Mouse (Mus musculus) testis, postnatal 14 days (tissue): ENCODE data around the gene Ism2.
"Not testable (repeated sequence)": the region's sequence is repeated elsewhere in the genome, so short reads cannot be mapped to it uniquely, and the experiment has no call there.

ENCODE experiments used
- DNase-seq: peaks from one replicate; pipeline ENCODE4 v3.0.0; 2021; ENCODE audit warnings: low spot score

Gene Ism2

DNA sequence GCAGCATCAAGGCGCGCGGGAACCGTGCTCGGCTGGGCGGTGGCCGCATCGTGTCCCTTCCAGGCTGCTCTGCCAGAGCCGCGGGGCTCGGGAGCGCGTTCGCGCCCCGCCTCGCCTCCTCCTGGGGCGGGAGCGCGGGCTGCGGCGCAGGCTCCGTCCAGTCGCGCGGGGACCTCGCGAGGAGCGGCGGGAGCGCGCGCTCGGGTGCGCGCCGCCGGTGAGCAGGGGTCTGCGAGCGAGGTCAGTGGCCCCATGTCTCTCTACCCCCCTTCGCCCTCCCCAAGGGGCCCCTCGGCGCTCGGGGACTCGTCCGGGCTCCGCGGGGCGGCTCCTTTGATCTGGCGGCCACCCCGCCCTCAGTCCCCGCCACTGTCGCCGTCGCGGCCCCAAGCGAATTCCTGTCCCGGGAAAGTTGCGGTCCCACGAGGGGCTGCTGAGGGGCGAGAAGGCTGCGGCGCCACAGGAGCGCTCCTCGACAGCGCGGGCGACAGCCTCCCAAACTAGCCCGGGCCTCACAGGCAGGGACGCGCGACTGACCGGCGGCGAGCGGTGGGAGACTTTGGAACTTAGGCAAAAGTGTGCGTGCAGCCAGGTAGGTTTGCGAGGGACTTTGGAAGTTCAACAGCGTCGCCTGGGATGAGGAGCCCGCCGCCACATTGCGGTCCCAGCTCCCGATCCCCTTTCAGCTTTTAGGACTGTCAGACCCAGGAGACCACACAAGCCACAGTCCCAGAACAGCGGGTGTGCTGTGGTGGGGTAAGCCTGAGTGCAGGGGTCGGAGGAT, at the start of gene Ism2:
TSS of gene Ism2 (minus strand) at position 49 of the 784 bp plus-strand sequence.
- peak; percentile 29 for DNase-seq

DNA sequence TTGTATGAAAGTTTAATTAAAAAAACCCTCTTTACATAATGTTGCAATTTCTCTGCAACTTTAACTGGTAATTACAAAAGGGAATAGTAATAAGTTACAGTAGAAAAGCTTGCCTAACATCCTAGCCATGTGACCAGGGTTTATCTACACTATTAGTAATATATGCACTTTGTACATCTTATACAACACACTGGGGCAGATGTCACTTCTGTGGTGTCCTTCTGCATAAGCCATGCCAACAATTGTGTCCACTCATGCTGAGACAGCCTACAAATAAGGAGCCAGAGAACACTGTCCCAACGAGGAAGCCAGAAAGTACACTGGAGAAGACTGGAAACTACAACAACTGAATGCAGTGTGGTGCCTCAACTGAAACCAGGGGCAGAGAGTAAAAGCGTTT, 48.5 kb upstream of the Ism2 start:
- DNase-seq: no peak

DNA sequence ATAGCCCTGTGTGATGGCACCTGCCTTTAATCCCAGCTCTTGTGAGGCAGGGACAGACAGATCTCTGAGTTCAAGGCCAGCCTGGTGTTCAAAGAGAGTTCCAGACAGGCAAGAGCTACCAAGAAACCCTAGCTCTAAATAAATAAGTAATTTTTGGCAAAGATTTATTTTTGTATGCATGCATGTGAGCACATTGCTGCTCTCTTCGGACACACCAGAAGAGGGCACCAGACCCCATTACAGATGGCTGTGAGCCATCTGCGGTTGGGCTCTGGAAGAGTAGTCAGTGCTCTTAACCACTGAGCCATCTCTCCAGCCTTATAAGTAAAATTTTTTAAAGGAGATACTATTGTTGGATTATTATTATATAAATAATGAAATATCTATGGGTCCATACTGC, 48.0 kb upstream of the Ism2 start:
- DNase-seq: no peak

DNA sequence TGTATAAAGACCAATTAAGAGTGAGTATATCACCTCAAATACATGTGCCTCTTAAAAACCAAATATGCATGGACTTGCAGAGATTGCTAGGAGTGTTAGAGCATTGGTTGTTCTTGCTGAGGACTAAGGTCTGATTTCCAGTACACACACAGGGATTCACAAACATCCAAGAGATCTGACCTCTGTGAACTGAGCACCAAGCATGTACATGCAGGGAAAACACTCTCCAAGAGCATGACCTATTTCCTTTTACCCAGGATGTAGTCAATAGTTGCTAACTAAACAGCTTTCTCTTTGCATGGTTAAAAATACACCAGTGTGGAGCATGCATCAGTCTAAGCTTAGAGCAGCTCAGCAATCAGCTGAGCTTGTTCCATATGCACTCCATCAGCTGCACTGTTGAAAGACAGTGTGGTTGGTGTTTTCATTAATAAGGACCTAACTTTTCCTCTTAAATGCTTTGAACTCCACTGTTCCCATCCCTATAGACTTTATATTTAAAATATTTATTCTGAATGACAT, 43.6 kb upstream of the Ism2 start:
- DNase-seq: no peak

DNA sequence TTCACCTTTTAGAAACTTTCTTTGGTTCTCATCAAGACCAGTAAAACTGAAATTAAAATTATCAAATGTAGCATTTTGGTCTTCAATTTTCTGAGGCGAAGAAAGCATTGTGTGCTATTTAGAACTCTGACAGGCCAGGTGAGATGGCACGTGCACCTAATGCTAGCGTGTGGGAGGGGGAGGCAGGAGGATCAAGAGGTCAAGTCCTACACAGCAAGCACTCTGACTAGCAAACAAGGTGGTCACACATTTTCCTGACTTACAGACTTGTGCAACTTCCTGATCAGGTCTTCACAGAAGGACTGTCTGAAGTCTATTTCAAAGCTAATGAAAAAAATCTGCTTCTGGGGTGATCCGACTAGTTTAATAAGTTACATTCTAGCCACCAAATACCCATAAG, 38.6 kb upstream of the Ism2 start:
- DNase-seq: no peak

DNA sequence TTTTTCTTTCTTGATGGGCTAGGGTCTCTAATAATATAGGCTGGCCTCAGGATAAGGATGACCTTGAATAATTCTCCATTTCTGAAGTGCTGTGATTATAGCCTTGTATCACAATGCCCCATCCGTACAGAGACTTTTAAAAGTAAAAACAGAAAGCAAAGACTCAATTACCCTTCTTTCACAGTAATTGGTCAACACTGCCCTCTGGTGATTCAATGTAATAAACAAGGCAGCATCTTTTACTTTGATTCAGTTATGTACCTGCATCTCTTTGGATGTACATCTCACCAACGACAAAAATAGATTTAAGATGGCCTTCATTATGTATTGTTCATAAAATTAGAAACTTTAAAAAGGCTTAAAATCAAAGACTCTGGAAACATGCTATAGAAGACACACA, 35.4 kb upstream of the Ism2 start:
- DNase-seq: no peak

DNA sequence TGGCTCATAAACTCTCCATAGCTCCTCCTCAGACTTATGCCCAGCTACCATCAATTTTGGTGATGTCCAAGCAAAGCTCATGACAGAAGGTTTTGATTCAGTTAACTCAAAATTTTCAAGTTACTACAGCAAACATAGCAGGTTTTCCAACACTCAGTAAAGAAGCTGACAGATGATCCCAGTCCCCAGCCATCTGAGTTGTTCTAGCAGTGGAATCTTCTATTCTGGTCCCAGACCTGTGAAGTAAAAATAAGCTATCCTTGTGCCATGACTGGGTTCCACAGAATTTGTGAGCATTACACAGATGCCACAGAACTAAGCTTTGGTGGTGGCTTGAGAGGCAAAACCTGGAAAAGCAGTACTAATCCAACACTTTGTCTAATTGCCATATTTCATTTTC, 34.3 kb upstream of the Ism2 start:
- DNase-seq: no peak

DNA sequence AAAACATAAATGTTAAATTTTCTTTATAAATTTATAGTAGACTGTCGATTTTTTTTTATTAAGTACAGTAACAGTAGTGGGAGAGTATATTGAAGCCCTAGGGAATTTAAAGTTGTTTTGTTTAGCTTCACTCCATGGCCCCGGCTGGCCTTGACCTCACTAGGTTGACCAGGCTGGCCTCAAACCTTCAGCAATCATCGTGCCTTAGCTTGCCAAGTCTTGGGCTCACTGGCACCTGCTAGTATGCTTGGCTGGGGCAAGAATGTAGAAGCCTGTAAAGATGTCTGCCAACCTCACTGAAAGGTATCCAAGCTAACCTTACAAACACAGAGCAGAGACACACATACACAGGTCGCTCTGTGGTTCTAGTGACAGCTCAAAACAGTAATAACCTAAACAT, 33.0 kb upstream of the Ism2 start:
- DNase-seq: no peak

DNA sequence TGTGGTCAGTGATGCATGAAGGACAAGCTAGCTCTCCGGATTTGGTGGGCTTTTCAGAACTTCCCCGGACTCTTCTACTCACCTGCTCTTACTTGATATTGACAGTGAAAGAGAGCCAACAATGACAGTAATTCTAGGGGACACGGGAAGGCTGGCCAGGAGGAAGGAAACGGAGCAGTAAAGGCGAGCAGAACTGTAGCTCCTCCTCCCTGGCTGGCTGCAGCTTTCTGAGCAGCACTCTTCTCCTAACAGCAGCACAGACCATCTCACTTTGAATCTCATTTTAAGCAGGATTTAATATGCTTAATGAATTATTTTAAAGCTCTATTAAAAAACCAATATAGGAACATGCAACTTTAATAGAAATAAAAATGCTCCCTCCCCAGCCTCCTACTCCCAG, 32.4 kb upstream of the Ism2 start:
- no peak for DNase-seq

DNA sequence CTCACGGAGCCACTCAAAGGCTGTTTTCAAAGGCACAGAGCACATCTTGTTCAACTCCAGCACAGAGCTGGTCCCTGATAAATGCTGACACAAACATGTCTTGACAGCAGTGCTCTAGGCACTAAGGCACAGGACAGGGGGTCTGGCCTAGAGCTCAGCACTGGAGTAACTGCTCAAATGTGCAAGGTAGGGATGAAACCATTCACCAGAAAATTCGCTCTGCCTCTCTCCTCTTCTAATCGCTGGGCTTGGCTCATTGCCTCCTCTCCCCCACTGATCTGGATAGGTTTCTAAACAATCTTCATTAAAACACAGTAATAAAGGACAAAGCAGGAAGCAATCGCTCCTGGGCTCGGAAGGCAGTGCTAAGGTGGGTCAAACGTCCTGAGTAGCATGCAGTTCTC, 31.6 kb upstream of the Ism2 start:
- DNase-seq: no peak

DNA sequence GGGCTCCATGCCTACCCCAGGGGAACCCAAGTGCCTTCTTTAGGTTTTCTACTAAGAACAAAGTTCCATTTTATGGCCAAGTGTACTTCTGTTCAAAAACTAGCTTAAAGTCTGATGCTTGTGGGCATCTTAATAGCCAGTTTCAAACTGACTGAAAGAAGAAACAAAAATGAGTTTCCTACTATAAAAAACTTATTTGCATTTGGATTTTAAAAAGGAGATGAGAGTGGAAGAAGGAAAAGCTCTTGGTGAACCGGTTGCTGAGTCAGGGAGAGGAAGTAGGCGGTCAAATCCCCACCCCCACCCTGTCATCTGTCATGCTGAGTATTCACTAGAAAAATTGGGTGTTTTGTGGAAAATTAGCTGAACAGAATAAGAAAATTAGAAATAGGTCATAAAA, 30.7 kb upstream of the Ism2 start:
- DNase-seq: no peak

DNA sequence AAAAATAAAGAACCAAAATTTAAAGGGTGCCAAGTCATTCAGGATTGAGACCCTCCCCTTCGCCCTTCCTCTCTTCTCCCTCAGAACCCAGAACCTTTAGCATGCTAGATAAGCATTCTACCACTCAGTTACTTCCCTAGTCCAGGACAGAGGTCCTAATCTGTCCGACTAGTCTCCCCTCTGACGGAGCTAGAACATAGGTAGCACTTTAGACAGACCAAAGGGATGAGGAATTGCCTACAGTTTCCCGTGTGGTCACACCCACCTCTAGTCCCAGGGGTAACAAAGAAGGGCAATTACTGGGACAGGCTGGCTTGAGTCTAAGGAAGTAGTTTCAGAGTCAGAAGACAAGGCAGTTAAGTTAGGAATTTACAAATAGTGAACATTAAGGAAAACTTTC, 28.5 kb upstream of the Ism2 start:
- no peak for DNase-seq

DNA sequence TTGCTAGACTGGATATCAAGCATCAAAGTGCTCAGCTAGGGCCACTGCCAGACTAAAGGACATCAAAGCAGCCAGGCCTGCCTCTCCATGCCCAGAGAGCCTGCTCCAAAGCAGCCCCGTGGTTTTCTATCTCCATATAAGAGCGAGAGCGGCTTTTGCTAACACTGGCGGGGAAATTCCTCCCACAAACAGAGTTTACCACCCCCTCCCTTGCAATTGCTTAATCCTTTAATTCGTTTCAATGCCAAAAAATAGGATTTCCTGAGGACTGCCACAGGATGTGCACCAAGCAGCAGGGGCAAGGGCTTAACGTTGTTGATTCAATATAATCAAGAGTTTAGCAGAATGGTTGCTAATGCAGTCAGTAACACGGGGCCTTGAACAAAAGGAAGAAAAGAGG, 28.1 kb upstream of the Ism2 start:
- DNase-seq: no peak

DNA sequence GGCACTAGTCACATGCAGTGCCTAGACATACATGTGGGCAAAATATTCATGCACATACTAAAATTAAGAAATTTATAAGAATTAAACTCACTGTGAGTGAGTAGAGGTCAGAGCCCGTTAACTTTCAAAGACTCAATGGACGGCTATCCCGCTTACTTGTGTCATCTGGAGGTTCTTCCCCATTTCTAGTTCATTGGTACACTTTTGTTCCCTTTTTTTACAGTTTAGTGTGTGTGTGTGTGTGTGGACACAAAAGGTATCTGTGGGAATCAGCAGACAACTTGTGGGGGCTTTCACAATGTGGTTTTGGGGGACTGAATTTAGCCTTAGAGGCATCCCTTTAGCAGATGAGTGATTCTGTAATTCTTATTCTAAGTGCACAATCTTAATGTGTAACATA, 25.9 kb upstream of the Ism2 start:
- no peak for DNase-seq

DNA sequence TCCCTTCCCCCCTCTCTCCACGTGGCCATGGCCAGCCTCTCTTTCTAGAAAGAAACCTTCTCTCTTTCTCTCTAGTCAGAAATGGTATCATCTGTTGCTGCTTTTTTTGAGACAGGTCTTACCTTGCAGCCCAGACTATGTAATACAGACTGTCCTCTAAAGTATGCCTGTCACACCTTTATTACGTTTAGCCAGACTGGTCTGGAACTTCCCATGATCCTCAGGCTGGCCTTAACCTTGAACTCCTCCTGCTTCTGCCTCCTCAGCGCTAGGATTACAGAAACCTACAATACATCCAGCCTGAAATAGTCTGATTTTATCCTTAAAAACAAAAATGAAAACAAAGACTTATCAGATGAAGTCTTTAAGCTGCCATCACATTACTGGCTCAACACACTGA, 19.7 kb upstream of the Ism2 start:
- no peak for DNase-seq

DNA sequence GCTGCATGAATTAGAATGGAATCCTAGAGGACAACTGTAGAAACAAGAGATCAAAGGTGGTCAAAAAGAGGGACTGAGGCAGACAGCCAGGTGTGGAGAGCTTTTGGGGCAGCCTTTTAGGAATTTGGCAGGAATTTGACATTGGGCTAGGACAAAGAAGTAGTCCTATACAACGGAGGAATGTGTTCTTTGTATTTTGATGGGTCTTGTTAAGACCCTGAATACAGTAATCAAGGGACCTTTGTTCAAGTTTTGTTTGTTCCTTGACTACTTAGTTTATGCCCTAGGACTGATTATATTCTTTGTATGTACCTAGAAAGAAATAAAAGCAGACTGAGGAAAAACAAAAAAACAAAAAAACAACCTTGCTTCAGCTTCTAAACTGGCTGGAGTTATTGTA, 18.4 kb upstream of the Ism2 start:
- no peak for DNase-seq

DNA sequence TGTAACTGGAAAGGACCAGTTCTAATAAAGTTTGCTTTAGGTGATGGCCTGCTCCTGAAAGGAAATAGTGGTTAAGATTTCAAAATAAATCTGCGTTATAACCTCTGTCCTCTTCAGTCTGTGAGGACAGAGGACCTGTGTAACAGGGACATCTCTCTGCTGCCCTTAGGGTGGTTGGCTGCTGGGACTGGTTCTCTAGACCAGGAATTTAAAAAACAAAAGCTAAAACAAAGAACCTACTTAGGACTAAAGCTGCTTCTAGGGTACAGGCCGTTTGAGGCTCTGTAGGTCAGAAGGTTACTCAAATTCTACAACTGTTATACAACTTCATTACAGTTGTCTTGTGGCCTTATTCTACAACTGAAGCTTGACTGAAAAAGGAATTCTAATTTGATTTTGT, 13.6 kb upstream of the Ism2 start:
- DNase-seq: no peak

DNA sequence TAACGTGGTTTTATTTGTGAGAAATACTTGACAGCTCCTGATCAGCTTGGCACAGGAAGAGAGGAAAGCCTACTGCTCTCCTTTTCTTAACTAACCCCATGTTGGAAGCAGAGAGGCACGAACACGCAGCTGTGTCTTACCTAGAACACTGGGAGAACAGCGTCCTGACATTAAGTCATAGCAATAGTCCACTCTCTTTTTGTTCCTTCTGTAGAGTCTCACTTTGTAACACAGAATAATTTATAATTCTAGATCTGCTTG, 7.0 kb upstream of the Ism2 start:
- DNase-seq: not testable (repeated sequence)

DNA sequence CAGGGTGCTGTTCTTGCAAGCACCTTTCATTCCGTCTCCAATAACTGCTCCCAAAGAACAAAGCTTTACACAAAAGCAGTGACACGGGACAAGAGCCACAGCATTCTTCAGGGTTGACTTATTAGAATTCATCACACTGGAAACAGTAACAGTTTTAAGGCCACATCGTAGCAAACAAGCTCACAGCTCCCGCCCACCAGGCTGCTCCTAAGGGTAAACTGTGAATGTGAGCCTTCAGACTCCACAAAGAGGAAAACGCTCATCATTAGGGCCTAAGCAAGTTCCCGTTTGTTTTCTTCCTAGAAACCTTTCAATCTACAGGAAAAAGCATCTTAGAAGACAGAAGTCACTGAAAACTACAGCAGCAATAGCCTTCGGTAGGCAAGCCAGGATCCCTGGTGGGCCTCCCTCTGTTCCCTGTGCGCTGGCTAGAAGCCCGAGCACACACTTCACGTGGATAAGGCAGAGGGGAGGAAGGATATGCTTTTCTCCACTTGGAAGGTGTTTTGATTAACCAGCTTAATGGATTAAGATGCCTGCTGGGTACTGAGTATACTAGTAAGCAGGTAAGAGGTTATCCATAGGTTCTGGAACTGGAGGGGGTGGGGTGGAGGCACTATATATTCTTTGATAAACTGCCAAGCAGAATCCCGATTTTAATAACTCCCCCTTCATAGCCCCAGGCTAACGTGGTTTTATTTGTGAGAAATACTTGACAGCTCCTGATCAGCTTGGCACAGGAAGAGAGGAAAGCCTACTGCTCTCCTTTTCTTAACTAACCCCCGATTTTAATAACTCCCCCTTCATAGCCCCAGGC, 6.5 kb upstream of the Ism2 start:
- DNase-seq: no peak

DNA sequence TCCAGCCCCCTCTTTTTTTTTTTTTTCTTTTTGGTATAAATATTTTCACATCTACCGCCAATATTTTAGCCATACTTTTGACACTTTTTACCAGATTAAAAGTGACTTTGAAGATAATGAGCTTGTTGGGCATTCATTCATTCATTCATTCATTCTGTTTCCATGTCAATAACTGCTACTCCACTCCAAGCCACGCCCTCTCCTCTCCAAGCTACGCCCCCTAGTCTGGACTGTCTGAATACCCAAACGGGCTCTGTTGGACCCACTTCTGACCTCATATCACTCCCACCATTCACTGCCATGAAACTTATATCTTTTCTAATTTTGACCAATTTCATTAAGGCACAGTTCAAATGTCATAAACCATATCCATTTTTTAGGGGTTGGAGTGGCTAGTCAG, 1.7 kb upstream of the Ism2 start:
- no peak for DNase-seq

DNA sequence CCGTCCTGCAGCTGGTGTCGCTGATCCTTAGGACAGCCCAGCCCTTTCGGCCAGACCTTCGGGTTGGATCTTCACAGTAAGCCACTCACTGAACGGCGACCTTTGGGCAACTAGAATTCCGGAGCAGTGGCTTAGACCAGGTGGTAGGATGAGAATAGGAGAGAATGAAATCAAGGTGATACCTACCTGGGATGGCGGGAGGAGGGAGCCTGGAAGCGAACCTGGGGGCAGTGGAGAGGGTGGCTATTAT, 861 bp upstream of the Ism2 start:
- no peak for DNase-seq

DNA sequence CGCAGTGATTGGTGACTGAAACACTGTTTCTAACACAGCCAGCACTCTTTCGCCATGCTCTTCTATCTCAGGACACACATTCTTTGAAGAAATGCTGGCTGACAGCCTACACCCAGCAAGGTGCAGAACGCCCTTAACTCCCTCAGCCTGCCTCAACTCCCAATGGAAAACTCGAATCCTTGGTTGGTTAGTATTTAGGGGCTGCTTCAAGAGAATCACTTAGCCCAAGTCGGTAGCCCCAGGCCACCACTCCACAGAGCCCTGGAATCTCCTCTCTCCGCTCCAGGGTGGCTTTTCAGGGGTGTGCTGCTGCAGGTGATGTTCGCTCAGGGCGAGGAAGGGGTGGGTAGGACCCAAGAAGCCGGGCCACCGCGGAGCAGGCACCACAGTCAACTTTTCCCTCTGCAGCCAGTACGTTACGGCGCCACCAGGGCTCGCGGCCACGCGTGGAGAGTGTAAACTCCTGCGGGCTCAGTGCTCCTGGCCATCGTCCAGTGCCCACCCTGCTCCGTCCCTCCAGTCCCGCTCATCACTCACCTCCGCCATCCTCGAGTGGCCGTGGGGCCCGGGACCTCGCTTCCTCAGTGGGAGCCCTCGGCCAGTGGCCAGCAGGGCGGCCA, 358 bp downstream of the Ism2 start:
- DNase-seq: no peak

DNA sequence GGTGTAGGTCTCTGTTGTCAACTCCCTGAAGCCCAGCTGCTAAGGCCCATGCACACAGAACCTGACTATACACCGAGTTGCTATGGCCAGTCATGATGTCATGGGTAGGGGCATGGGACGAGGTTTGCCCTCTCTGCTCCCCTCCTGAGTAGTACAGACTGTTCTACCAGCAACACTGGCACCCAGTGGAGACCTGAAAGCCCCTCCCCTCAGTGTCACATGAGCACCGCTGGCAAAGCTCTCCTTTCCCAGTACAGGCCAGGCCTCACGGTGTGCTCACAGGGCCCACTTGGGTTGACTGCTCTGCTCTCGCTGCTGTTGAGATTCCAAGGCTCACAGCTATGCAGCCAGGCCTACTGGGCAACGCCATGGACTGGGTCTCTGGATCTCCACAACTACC, 5.6 kb downstream of the Ism2 start:
- DNase-seq: no peak

DNA sequence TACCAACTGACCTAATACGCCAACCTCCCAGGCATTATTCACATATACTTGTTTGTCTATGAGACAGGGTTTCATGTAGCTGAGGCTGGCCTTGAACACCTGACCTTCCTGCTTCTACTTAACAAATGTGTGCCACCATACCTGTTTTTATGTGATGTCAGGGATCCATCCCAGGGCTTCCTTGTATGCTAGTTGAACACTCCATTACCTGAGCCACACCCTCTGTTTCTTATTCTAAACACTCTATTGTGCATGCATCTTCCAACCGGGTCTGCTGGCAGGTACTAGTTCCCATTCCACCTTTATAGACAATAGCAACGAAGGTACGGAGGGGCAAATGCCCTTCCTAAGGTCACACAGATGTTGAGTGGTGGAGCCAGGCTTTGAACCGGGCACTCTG, 10.4 kb downstream of the Ism2 start:
- DNase-seq: no peak
